13 mouse cellular contexts compared by ENCODE assay signal in genomic region chr12:13176136-13176535, GRCm38 (mm10).
DNase-seq lines count a peak whose midpoint lies in the region; ATAC-seq lines count a peak whose summit lies in the region.
"Had no signal": no experiment of that assay in that cellular context is flagged by ENCODE, and none has a peak within 500 bp of the region (broad histone marks: within the 10 kb centered on the region; RNA-seq: fewer than 3 reads in every experiment).

No protein-coding gene starts in this region.

- 0 out of 2 replicates have a peak overlapping the region, but pooled peaks have one; percentile 32 for H3K9ac ChIP-seq in heart, embryonic 12.5 days
- H3K9ac ChIP-seq in midbrain, embryonic 11.5 days (ENCODE audit: low read length) = no peak overlapping the region
- no peak overlapping the region for H3K9ac ChIP-seq in embryonic facial prominence, embryonic 15.5 days
- H3K9ac ChIP-seq in stomach, embryonic 16.5 days (ENCODE audit: low read length) = no peak overlapping the region
- H3K9ac ChIP-seq: hindbrain, embryonic 15.5 days had no signal

- no peaks in the 10 kb centered on the region for H3K27me3 ChIP-seq in heart, embryonic 12.5 days (replicated peaks)
- H3K27me3 ChIP-seq in midbrain, embryonic 10.5 days (ENCODE audit: low read depth, poor library complexity, severe bottlenecking) = no peaks in the 10 kb centered on the region
- no peaks in the 10 kb centered on the region for H3K27me3 ChIP-seq in midbrain, embryonic 11.5 days (ENCODE audit: control insufficient read depth, insufficient read depth, low read length)
- H3K27me3 ChIP-seq in embryonic facial prominence, embryonic 15.5 days = no peaks in the 10 kb centered on the region
- no peaks in the 10 kb centered on the region for H3K27me3 ChIP-seq in stomach, embryonic 16.5 days (ENCODE audit: control insufficient read depth, insufficient read depth, low read length)
- H3K27me3 ChIP-seq: hindbrain, embryonic 15.5 days had no signal

- peaks cover 32% of the 10 kb centered on the region for H3K4me1 ChIP-seq in heart, embryonic 12.5 days (replicated peaks)
- H3K4me1 ChIP-seq in midbrain, embryonic 10.5 days = peaks cover 23% of the 10 kb centered on the region
- peaks cover 10% of the 10 kb centered on the region for H3K4me1 ChIP-seq in midbrain, embryonic 11.5 days (ENCODE audit: control insufficient read depth, insufficient read depth, low read length)
- H3K4me1 ChIP-seq in embryonic facial prominence, embryonic 15.5 days = peaks cover 23% of the 10 kb centered on the region
- H3K4me1 ChIP-seq in stomach, embryonic 16.5 days (ENCODE audit: control insufficient read depth, insufficient read depth, low read length) = peaks cover 18% of the 10 kb centered on the region

- WGBS in heart, embryonic 12.5 days = 24% methylated on average over 2 of the region's 2 CpGs
- 31% methylated on average over 2 of the region's 2 CpGs for WGBS in midbrain, embryonic 10.5 days
- 50% methylated on average over 2 of the region's 2 CpGs for WGBS in midbrain, embryonic 11.5 days
- 19% methylated on average over 2 of the region's 2 CpGs for WGBS in embryonic facial prominence, embryonic 15.5 days
- 18% methylated on average over 2 of the region's 2 CpGs for WGBS in stomach, embryonic 16.5 days

- H3K4me3 ChIP-seq in heart, embryonic 12.5 days = no peak overlapping the region
- H3K4me3 ChIP-seq in midbrain, embryonic 10.5 days = no peak overlapping the region
- H3K4me3 ChIP-seq in midbrain, embryonic 11.5 days (ENCODE audit: low read depth, low read length) = no peak overlapping the region
- no peak overlapping the region for H3K4me3 ChIP-seq in embryonic facial prominence, embryonic 15.5 days (replicated peaks)
- no peak overlapping the region for H3K4me3 ChIP-seq in stomach, embryonic 16.5 days (replicated peaks; ENCODE audit: low read length)
- H3K4me3 ChIP-seq: hindbrain, embryonic 15.5 days had no signal

- no peak for DNase-seq in heart, postnatal 36 days
- DNase-seq in midbrain, embryonic 10.5 days (ENCODE audit: low spot score) = no peak
- no peak for DNase-seq in midbrain, embryonic 11.5 days (ENCODE audit: low spot score, missing footprints)
- no peak for DNase-seq in frontal cortex, postnatal 25 days (ENCODE audit: low spot score in 2 of 2)
- DNase-seq in right cerebral cortex, postnatal 4 days = no peak
- DNase-seq: cerebellum, adult 18-20 months; gastrocnemius, postnatal 14 days; left cerebral cortex, postnatal 4 days; lung, postnatal 10 days had no signal

- H3K36me3 ChIP-seq in heart, embryonic 12.5 days = no peaks in the 10 kb centered on the region
- H3K36me3 ChIP-seq in midbrain, embryonic 10.5 days = no peaks in the 10 kb centered on the region
- no peaks in the 10 kb centered on the region for H3K36me3 ChIP-seq in midbrain, embryonic 11.5 days (ENCODE audit: control insufficient read depth, insufficient read depth, low read length)
- H3K36me3 ChIP-seq in embryonic facial prominence, embryonic 15.5 days = no peaks in the 10 kb centered on the region
- H3K36me3 ChIP-seq in stomach, embryonic 16.5 days (ENCODE audit: control insufficient read depth, insufficient read depth, low read length) = no peaks in the 10 kb centered on the region
- H3K36me3 ChIP-seq: hindbrain, embryonic 15.5 days had no signal

- intact Hi-C loops in heart, postnatal 36 days (cut with DNase I) = loop anchor here (2.0 kb wide), 1 partner anchor 25 kb away; no protein-coding TSS in a partner anchor

- H3K9me3 ChIP-seq in heart, embryonic 12.5 days (replicated peaks) = no peaks in the 10 kb centered on the region
- H3K9me3 ChIP-seq in midbrain, embryonic 10.5 days (replicated peaks) = no peaks in the 10 kb centered on the region
- no peaks in the 10 kb centered on the region for H3K9me3 ChIP-seq in midbrain, embryonic 11.5 days (ENCODE audit: control insufficient read depth, low read length)
- H3K9me3 ChIP-seq in embryonic facial prominence, embryonic 15.5 days (replicated peaks) = no peaks in the 10 kb centered on the region
- H3K9me3 ChIP-seq in stomach, embryonic 16.5 days (replicated peaks; ENCODE audit: control insufficient read depth, low read length) = no peaks in the 10 kb centered on the region
- H3K9me3 ChIP-seq: hindbrain, embryonic 15.5 days had no signal

- no peak for ATAC-seq in heart, embryonic 12.5 days (ENCODE audit: insufficient number of reproducible peaks, low FRiP score)
- no peak for ATAC-seq in midbrain, embryonic 11.5 days (ENCODE audit: low FRiP score)
- no peak for ATAC-seq in embryonic facial prominence, embryonic 15.5 days (ENCODE audit: insufficient number of reproducible peaks, low FRiP score, low TSS enrichment, low read depth)
- ATAC-seq in stomach, embryonic 16.5 days (ENCODE audit: insufficient read depth, low FRiP score) = peak; percentile 34; the same call in 1 of the 2 replicates

- peak overlapping the region; percentile 61 for H3K27ac ChIP-seq in heart, embryonic 12.5 days (ENCODE audit: poor library complexity, severe bottlenecking)
- H3K27ac ChIP-seq in midbrain, embryonic 10.5 days (replicated peaks) = peak overlapping the region; percentile 9; the same call in 1 of the 2 replicates
- H3K27ac ChIP-seq in midbrain, embryonic 11.5 days (ENCODE audit: low read depth, low read length) = no peak overlapping the region
- H3K27ac ChIP-seq in embryonic facial prominence, embryonic 15.5 days (replicated peaks) = peak overlapping the region; percentile 13; the same call in 1 of the 2 replicates
- peak overlapping the region; percentile 38; the same call in 1 of the 2 replicates for H3K27ac ChIP-seq in stomach, embryonic 16.5 days (ENCODE audit: low read length)
- H3K27ac ChIP-seq: hindbrain, embryonic 15.5 days had no signal

- H3K4me2 ChIP-seq in heart, embryonic 12.5 days = no peak overlapping the region
- no peak overlapping the region for H3K4me2 ChIP-seq in midbrain, embryonic 11.5 days
- H3K4me2 ChIP-seq in embryonic facial prominence, embryonic 15.5 days (replicated peaks) = no peak overlapping the region
- H3K4me2 ChIP-seq in stomach, embryonic 16.5 days (ENCODE audit: low read depth, low read length) = no peak overlapping the region
- H3K4me2 ChIP-seq: hindbrain, embryonic 15.5 days had no signal
